Mouse (Mus musculus): Measurements from ENCODE around the gene Gab1.

The Gab1 gene

GRCm38 (mm10) chr8:80840090-80840489, 40.2 kb downstream of the Gab1 start:
- no peak for DNase-seq

GRCm38 (mm10) chr8:80838199-80838598, 42.1 kb downstream of the Gab1 start:
- no peak for DNase-seq

GRCm38 (mm10) chr8:80835401-80835800, 44.9 kb downstream of the Gab1 start:
- no peak for DNase-seq

- no peak for DNase-seq
Measured at GRCm38 (mm10) chr8:80834443-80834842, 45.9 kb downstream of the Gab1 start.

- DNase-seq, result no peak
Measured at GRCm38 (mm10) chr8:80832534-80832933, 47.8 kb downstream of the Gab1 start.

GRCm38 (mm10) chr8:80831876-80832524, 48.3 kb downstream of the Gab1 start:
- DNase-seq, result no peak

- no peak for DNase-seq
Measured at GRCm38 (mm10) chr8:80830724-80831566, 49.4 kb downstream of the Gab1 start.

GRCm38 (mm10) chr8:80830141-80830540, 50.2 kb downstream of the Gab1 start:
- no peak for DNase-seq

GRCm38 (mm10) chr8:80826996-80827395, 53.3 kb downstream of the Gab1 start:
- no peak for DNase-seq

GRCm38 (mm10) chr8:80825136-80825535, 55.2 kb downstream of the Gab1 start:
- DNase-seq, result no peak

- no peak for DNase-seq
Measured at GRCm38 (mm10) chr8:80824426-80824825, 55.9 kb downstream of the Gab1 start.

GRCm38 (mm10) chr8:80823250-80823649, 57.1 kb downstream of the Gab1 start:
- no peak for DNase-seq

- DNase-seq, result no peak
Measured at GRCm38 (mm10) chr8:80821367-80822225, 58.7 kb downstream of the Gab1 start.

GRCm38 (mm10) chr8:80818978-80819377, 61.3 kb downstream of the Gab1 start:
- DNase-seq, result no peak

GRCm38 (mm10) chr8:80817065-80817464, 63.3 kb downstream of the Gab1 start:
- DNase-seq, result no peak

- DNase-seq, result no peak
Measured at GRCm38 (mm10) chr8:80815179-80815578, 65.1 kb downstream of the Gab1 start.

GRCm38 (mm10) chr8:80814087-80814791, 66.1 kb downstream of the Gab1 start:
- DNase-seq, result no peak

- no peak for DNase-seq
Measured at GRCm38 (mm10) chr8:80813439-80813838, 66.9 kb downstream of the Gab1 start.

GRCm38 (mm10) chr8:80811591-80811991, 68.7 kb downstream of the Gab1 start:
- DNase-seq, result no peak

GRCm38 (mm10) chr8:80810916-80811315, 69.4 kb downstream of the Gab1 start:
- DNase-seq, result no peak

- no peak for DNase-seq
Measured at GRCm38 (mm10) chr8:80810442-80810841, 69.9 kb downstream of the Gab1 start.

GRCm38 (mm10) chr8:80807807-80808505, 72.4 kb downstream of the Gab1 start:
- DNase-seq, result no peak

Measured in thymus, adult 18-20 months (tissue).